ENCODE assay signal across 8 mouse cellular contexts in genomic region chr16:93832451-93833276, GRCm38 (mm10). TPM values are rescaled to one million over a fixed set of nuclear protein-coding genes. Genes with fewer than 3 reads are reported as not detected.
A peak's percentile ranks its signal among the peaks of the same experiment; 100 is the strongest.
DNase-seq lines count a peak whose midpoint lies in the region; ATAC-seq lines count a peak whose summit lies in the region.

No protein-coding gene starts in this region.

- H3K9ac ChIP-seq in embryonic facial prominence, embryonic 13.5 days = peak overlapping the region; percentile 97
- H3K9ac ChIP-seq in heart, embryonic 16.5 days (ENCODE audit: low read length) = peak overlapping the region; percentile 98

- peaks cover 4% of the 10 kb centered on the region; the same call in 1 of the 2 replicates for H3K9me3 ChIP-seq in embryonic facial prominence, embryonic 13.5 days
- H3K9me3 ChIP-seq in heart, embryonic 16.5 days (replicated peaks; ENCODE audit: control insufficient read depth, low read length) = peaks cover 5% of the 10 kb centered on the region; the same call in 1 of the 2 replicates

- ATAC-seq in embryonic facial prominence, embryonic 13.5 days (ENCODE audit: insufficient number of reproducible peaks, insufficient read depth, low FRiP score, low TSS enrichment, low read depth) = peak; percentile 38
- peak; percentile 42; the same call in 1 of the 2 replicates for ATAC-seq in heart, embryonic 16.5 days (replicated peaks; ENCODE audit: extremely low read depth, insufficient read depth, low FRiP score)

- DNase-seq in gastrocnemius, adult 18-20 months (ENCODE audit: low spot score) = peak; percentile 24
- no peak for DNase-seq in gastrocnemius, postnatal 25 days
- peak; percentile 51 for DNase-seq in MEL-GATA-1-ER (ENCODE audit: extremely low read depth, low read depth)
- peak; percentile 56 to 67 for DNase-seq in kidney, postnatal 36 days
- peak; percentile 69 for DNase-seq in lung, postnatal 36 days
- DNase-seq in skeletal muscle tissue, adult 2 months (ENCODE audit: low read depth, low spot score) = peak; percentile 30

- H3K27ac ChIP-seq in embryonic facial prominence, embryonic 13.5 days = peak overlapping the region; percentile 96
- H3K27ac ChIP-seq in heart, embryonic 16.5 days (ENCODE audit: low read length) = peak overlapping the region; percentile 97

- peak overlapping the region; percentile 75 for H3K4me2 ChIP-seq in embryonic facial prominence, embryonic 13.5 days
- H3K4me2 ChIP-seq in heart, embryonic 16.5 days (ENCODE audit: low read depth, low read length) = peak overlapping the region; percentile 84

- peak overlapping the region; percentile 94 for H3K4me3 ChIP-seq in embryonic facial prominence, embryonic 13.5 days
- peak overlapping the region; percentile 96 for H3K4me3 ChIP-seq in heart, embryonic 16.5 days (ENCODE audit: low read length)

- H3K27me3 ChIP-seq in embryonic facial prominence, embryonic 13.5 days = no peaks in the 10 kb centered on the region
- H3K27me3 ChIP-seq in heart, embryonic 16.5 days (ENCODE audit: control insufficient read depth, insufficient read depth, low read length) = no peaks in the 10 kb centered on the region

- 1% methylated on average over 59 of the region's 69 CpGs for WGBS in embryonic facial prominence, embryonic 13.5 days
- WGBS in heart, embryonic 16.5 days = under 1% methylated on average over 56 of the region's 69 CpGs

- peaks cover 14% of the 10 kb centered on the region for H3K4me1 ChIP-seq in embryonic facial prominence, embryonic 13.5 days
- H3K4me1 ChIP-seq in heart, embryonic 16.5 days (ENCODE audit: control insufficient read depth, insufficient read depth, low read length) = peaks cover 24% of the 10 kb centered on the region

- H3K36me3 ChIP-seq in embryonic facial prominence, embryonic 13.5 days = no peaks in the 10 kb centered on the region
- H3K36me3 ChIP-seq in heart, embryonic 16.5 days (ENCODE audit: control insufficient read depth, insufficient read depth) = no peaks in the 10 kb centered on the region

RNA-seq across cellular contexts. Expression of gene Morc3, which starts 0.7 kb away (rescaled TPM):
- total RNA-seq in gastrocnemius, adult 18-20 months (2021) = 1 to 10 TPM; 9.3 to 9.7 TPM
- total RNA-seq in gastrocnemius, postnatal 25 days (2021) = 10 to 100 TPM; 11.4 to 13.9 TPM
- polyA plus RNA-seq in embryonic facial prominence, embryonic 13.5 days (2015; fragmentation: Nextera tagmentation; extraction: Ambion mirVana) = 32.9 and 42.8 TPM in 2 replicates
- polyA plus RNA-seq in heart, embryonic 16.5 days (2015; fragmentation: Nextera tagmentation; extraction: Ambion mirVana) = 24.9 and 26.2 TPM in 2 replicates

RNA-seq across cellular contexts. Expression of gene Chaf1b, which starts 51.0 kb away (rescaled TPM):
- under 1 TPM in 1 of 2 experiments, not detected in 1; 0.12 TPM for total RNA-seq in gastrocnemius, adult 18-20 months (2021)
- under 1 TPM; 0.26 to 0.54 TPM for total RNA-seq in gastrocnemius, postnatal 25 days (2021)
- 78.0 and 79.4 TPM in 2 replicates for polyA plus RNA-seq in embryonic facial prominence, embryonic 13.5 days (2015; fragmentation: Nextera tagmentation; extraction: Ambion mirVana)
- polyA plus RNA-seq in heart, embryonic 16.5 days (2015; fragmentation: Nextera tagmentation; extraction: Ambion mirVana) = 36.6 and 40.8 TPM in 2 replicates
